ENCODE assay signal across 9 mouse cellular contexts in genomic region chr9:16216235-16216634, GRCm38 (mm10).
DNase-seq lines count a peak whose midpoint lies in the region; ATAC-seq and TF ChIP-seq lines count a peak whose summit lies in the region.
"Had no signal": no experiment of that assay in that cellular context is flagged by ENCODE, and none has a peak within 500 bp of the region (broad histone marks: within the 10 kb centered on the region; RNA-seq: fewer than 3 reads in every experiment).

No protein-coding gene starts in this region.

- no peaks in the 10 kb centered on the region for H3K79me3 ChIP-seq in C2C12 (ENCODE audit: low read depth)

- no peak for ATAC-seq in stomach, embryonic 16.5 days (ENCODE audit: insufficient read depth, low FRiP score)

- TF ChIP-seq POLR2A in lung, adult 2 months (IDR thresholded peaks at IDR 0.05; ENCODE audit: borderline replicate concordance, extremely low read depth, low read depth, low read length), result no peak

- no peaks in the 10 kb centered on the region for H3K27me3 ChIP-seq in C2C12 (ENCODE audit: control insufficient read depth, insufficient read depth, insufficient read length)
- no peaks in the 10 kb centered on the region for H3K27me3 ChIP-seq in stomach, embryonic 16.5 days (ENCODE audit: control insufficient read depth, insufficient read depth, low read length)

- no peak overlapping the region for H3K4me3 ChIP-seq in C2C12 (ENCODE audit: insufficient read depth, poor library complexity, severe bottlenecking)
- H3K4me3 ChIP-seq in lung, adult 2 months (replicated peaks; ENCODE audit: extremely low read depth, low read depth, low read length), result no peak overlapping the region
- no peak overlapping the region for H3K4me3 ChIP-seq in stomach, embryonic 16.5 days (replicated peaks; ENCODE audit: low read length)

- H3K9me3 ChIP-seq in stomach, embryonic 16.5 days (replicated peaks; ENCODE audit: control insufficient read depth, low read length), result no peaks in the 10 kb centered on the region
- H3K9me3 ChIP-seq: G1E had no signal

- no peak overlapping the region for H3K4me2 ChIP-seq in stomach, embryonic 16.5 days (ENCODE audit: low read depth, low read length)

- 24% methylated on average over 6 of the region's 6 CpGs for WGBS in lung, adult 2 months
- WGBS in stomach, embryonic 16.5 days, result 58% methylated on average over 6 of the region's 6 CpGs

- H3K27ac ChIP-seq in stomach, embryonic 16.5 days (ENCODE audit: low read length), result peak overlapping the region; percentile 23; the same call in 1 of the 2 replicates

- H3ac ChIP-seq in C2C12 (ENCODE audit: control insufficient read depth, insufficient read length, low read depth), result no peak overlapping the region

- peaks cover 8% of the 10 kb centered on the region for H3K4me1 ChIP-seq in lung, adult 2 months (ENCODE audit: control insufficient read depth, insufficient read depth, low read length)
- peaks cover 13% of the 10 kb centered on the region for H3K4me1 ChIP-seq in stomach, embryonic 16.5 days (ENCODE audit: control insufficient read depth, insufficient read depth, low read length)

- no peaks in the 10 kb centered on the region for H3K36me3 ChIP-seq in C2C12 (ENCODE audit: control insufficient read depth, insufficient read depth)
- H3K36me3 ChIP-seq in stomach, embryonic 16.5 days (ENCODE audit: control insufficient read depth, insufficient read depth, low read length), result no peaks in the 10 kb centered on the region
- H3K36me3 ChIP-seq: G1E had no signal

- H3K79me2 ChIP-seq in C2C12 (ENCODE audit: control insufficient read depth, insufficient read depth), result no peaks in the 10 kb centered on the region

- no peak overlapping the region for H3K9ac ChIP-seq in stomach, embryonic 16.5 days (ENCODE audit: low read length)

- no peak for TF ChIP-seq CTCF in C2C12 (IDR thresholded peaks at IDR 0.05; ENCODE audit: control insufficient read depth, insufficient read depth, insufficient read length)
- no peak for TF ChIP-seq CTCF in lung, adult 2 months (IDR thresholded peaks at IDR 0.05; ENCODE audit: insufficient read depth, low read length)

- peak; percentile 27 to 48 for DNase-seq in heart, adult 18-20 months
- DNase-seq in heart, postnatal 25 days (ENCODE audit: low spot score), result no peak
- peak; percentile 11 to 25 for DNase-seq in heart, postnatal 10 days
- DNase-seq in lung, adult 2 months, result peak; percentile 59
- no peak for DNase-seq in right cerebral cortex, postnatal 4 days
- DNase-seq in embryo, embryonic 10.5 days (ENCODE audit: low spot score), result no peak

- intact Hi-C loops in heart, postnatal 25 days (cut with DNase I), result no loop called here
- intact Hi-C loops in heart, postnatal 10 days (cut with DNase I), result loop anchor here (5.0 kb wide), 1 partner anchor 286 kb away; the partner anchor contains the start of gene Fat3

TF ChIP-seq in C2C12, 6 proteins besides CTCF, POLR2A, EP300 and RAD21:
- TF ChIP-seq FOSL1 (IDR thresholded peaks at IDR 0.05; ENCODE audit: insufficient read depth, low read length, poor library complexity, severe bottlenecking) (no peak), CEBPB (IDR thresholded peaks at IDR 0.05; ENCODE audit: low read depth) (peak; percentile 24)

Comparison
In these comparisons a context has a peak if more than half of its experiments do, and no peak if none do; other contexts are left out.
1. DNase-seq: peak in heart, adult 18-20 months (2 of 2), heart, postnatal 10 days (2 of 2) and lung, adult 2 months (single experiment); none in heart, postnatal 25 days (single experiment), right cerebral cortex, postnatal 4 days (single experiment) and embryo, embryonic 10.5 days (single experiment).